Mouse (Mus musculus): Measurements from ENCODE around the gene Rabgap1l. TPM values are rescaled to one million over a fixed set of nuclear protein-coding genes. Genes with fewer than 3 reads are reported as not detected.

The Rabgap1l gene
- total RNA-seq, 2 experiments from 2014 or later, result 170 to 171 TPM

DNA sequence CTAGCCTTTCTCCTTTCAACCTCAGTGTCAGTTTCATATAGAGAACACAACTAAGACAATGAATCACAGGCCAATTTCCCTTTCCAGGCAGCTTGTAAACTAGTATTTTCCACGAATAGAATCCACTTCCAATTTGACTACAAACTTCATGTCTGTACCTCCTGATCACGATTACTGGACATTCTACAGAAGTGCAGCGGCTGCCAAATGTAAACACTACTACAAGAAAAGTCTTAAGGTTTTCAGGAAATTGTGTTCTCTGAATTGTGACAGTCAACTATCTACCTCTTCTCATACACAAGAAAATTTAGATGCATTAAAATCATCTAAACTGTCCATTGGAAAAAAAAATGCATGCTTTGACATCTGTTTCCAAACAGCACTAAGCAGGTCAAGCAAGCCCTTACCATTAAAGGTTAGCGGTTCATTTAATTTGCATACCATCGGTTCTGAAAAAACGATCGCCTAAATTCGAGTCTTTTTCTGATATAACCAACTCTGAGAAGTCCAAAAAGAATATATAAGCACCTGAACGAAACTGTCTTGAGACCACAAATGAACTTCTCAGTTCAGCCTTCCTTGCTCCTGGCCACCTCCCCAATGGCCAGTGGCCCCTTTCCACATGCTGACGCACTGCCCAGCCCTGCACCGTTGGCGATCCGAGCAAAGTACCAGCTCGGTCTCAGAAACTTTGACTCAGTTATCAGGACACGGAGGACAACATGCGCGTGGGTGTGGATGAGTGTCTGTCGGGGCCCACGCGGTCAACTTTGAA is 1.4 kb downstream of the Rabgap1l start:
- intact Hi-C loops (cut with DNase I), result loop anchor here (5.0 kb wide), 1 partner anchor 116 kb away; the partner anchor contains the start of gene Rc3h1

DNA sequence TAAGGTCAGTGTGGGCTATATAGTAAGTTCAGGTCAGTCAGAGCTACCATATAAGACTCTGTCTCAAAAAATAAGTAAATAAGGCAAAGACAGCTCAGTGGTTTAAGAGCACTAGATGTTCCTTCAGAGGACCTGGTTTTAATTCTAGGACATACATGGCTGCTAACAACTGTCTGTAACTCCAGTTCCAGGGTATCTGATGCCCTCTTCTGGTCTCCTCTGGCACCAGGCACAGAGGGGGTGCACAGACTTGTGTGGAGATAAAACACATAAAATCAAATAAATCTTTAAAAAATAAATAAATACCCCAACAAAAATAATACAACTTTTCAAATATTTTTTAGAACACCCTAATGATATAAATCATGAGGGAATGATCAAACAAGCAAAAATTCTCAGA is 2.4 kb downstream of the Rabgap1l start:
- DNase-seq (ENCODE audit: low spot score in 2 of 2), result no peak
- intact Hi-C loops (cut with DNase I), result loop anchor here (5.0 kb wide), 1 partner anchor 117 kb away; the partner anchor contains the start of gene Rc3h1

More for the DNA sequence above, 1.4 kb downstream of the Rabgap1l start:
- no peak for DNase-seq (ENCODE audit: low spot score in 2 of 2)

DNA sequence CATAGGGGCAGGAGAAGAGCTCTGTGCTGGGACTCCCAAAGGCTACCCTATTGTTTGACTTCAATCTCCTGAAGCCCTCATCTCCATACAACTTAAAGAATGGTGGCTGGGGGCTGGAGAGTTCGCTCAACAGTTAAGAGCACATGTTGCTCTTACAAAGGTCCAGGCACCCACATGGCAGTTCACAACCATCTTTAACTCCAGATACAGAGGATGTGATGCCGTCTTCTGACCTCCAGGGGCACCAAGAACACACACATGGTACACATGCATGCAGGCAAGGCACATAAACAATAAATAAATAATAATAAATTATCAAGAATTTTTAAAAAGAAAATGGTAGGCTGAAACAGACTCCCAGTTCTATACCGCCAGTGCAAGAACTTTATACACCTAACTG is 3.1 kb downstream of the Rabgap1l start:
- intact Hi-C loops (cut with DNase I), result loop anchor here (5.0 kb wide), 1 partner anchor 117 kb away; the partner anchor contains the start of gene Rc3h1
- no peak for DNase-seq (ENCODE audit: low spot score in 2 of 2)

DNA sequence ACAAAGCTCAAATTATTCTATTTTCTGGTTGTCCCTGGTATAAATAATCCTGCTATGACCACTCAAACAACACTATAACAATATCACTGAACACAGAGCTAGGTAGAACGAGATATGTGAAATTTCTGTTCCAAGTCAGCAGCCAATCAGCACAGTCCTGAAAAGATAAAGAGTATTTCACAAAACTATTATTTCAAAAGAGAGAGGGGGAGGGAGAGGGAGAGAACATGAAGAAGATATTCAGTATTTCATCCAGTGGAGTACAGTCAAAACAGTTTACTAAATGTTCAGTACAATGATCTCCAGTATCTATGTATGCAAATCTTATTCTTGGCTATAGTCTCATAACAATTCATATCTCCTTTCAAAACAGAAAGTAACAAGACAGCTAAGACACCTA is 5.1 kb downstream of the Rabgap1l start:
- no peak for DNase-seq (ENCODE audit: low spot score in 2 of 2)
- intact Hi-C loops (cut with DNase I), result no loop called here

DNA sequence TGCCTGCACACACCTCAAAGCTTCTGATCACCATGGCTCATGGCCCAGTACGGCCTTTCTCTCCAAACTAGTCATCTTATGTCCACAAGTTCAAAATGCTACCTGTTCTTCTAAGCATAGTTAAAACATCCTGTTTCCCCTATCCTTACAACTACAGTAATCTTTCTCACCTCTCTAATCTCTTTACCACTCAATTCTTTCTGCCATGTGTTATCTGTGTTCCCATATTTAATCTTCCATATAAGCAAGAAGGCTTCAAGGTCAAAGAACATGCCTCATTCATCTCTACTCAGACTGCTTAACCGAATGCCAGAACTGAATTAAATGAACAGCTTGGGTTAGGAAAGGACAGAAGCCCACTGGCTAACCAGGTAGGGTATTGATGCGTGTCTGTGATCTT is 5.8 kb downstream of the Rabgap1l start:
- DNase-seq (ENCODE audit: low spot score in 2 of 2), result no peak
- intact Hi-C loops (cut with DNase I), result no loop called here

DNA sequence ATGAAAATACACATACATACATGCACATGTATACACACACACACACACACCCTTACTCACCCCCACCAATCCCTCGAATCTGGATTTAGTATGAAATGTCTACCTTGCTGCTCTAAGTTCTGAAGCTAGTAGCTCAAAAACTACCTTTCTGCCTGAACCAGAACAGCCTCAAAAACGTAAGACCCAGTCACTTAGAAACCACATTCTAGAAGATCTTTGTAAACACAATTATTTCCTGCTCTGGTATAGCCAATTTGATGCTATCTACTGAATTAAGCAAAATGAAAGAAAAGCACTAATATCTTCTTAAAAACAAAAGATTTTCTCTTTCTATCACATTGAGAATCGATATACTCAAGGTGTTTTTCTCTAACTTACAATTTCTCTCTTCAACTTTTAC is 6.4 kb downstream of the Rabgap1l start:
- no peak for DNase-seq (ENCODE audit: low spot score in 2 of 2)
- intact Hi-C loops (cut with DNase I), result no loop called here

DNA sequence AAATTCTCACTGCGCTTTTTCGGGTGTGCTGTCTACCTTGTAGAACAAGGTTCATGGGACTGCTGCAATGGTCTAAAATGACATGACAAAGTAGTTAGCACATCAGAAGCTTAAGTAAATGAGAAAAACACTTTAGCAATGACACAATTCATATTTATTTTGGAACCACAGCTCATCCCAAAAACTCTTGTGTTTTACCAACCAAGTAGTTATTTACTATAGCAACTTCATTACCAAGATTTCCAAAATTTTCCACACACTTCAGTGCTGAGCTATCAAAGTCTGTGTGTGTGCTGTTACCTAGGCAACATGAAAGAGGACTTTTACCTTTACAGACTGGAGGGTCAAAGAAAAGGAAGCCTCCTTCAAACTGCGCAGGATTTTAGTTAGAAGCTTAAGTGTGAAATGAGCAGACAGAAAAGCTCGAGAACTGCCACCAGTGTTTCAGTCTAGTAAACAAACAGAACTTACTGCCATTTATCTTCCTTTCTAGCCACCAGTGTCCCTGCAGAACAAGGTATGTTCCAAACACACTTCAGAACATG is 7.3 kb downstream of the Rabgap1l start:
- intact Hi-C loops (cut with DNase I), result no loop called here
- no peak for DNase-seq (ENCODE audit: low spot score in 2 of 2)

DNA sequence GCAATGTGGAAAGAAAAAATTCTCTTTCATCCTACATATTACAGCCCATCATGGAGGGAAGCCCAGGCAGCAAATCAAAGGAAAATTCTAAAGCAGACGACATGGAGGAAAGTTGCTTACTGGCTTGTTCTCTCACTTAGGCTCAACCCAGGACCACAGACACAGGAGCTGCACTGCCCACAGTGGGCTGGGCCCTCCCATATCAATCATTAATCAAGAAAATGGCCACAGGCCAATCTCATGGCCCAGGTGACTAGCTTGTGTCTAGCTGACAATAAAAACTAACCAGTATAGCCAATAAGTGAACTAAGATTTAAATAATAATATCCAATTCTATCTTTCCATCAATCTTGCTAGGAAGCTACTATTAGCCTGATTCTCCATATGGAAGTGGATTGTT is 8.9 kb downstream of the Rabgap1l start:
- intact Hi-C loops (cut with DNase I), result no loop called here
- DNase-seq (ENCODE audit: low spot score in 2 of 2), result no peak

DNA sequence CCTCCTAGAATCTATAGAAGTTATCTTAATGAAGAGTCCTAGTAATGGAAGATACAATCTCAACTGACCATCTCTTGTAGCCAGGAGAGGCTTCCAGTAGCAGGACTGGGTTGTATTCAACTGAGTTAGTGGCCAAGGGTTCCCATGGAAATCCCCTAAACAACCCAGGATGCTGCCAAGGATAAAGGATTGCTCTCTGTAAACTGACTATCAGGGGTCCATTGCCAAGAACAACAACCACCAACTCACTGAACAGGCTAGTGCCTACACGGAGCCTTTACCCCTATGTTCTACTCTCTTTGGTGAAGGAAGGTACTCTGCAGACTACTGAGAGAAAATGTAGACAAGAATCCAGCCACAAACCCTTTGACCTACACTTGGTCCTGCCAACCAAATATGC is 18.8 kb downstream of the Rabgap1l start:
- DNase-seq (ENCODE audit: low spot score in 2 of 2), result no peak
- intact Hi-C loops (cut with DNase I), result no loop called here

DNA sequence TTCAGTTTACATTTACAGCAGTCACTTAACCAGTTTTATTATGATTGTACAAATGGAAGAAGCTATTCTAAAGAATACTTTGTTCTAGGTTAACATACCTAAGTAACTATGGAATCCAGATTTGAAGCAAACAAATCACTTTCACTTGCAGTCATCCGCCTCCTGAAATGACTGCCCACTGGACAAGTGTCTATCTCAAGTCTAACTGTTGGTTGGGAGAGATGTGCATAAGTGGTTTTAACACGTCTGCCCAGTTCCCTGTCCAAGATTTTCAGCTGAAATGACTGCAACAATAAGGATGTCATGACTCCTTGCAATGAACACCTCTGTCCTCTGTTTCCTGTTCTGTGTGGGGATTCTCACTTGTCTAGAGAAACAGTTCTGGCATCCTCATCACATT is 27.4 kb downstream of the Rabgap1l start:
- intact Hi-C loops (cut with DNase I), result no loop called here
- DNase-seq (ENCODE audit: low spot score in 2 of 2), result no peak

DNA sequence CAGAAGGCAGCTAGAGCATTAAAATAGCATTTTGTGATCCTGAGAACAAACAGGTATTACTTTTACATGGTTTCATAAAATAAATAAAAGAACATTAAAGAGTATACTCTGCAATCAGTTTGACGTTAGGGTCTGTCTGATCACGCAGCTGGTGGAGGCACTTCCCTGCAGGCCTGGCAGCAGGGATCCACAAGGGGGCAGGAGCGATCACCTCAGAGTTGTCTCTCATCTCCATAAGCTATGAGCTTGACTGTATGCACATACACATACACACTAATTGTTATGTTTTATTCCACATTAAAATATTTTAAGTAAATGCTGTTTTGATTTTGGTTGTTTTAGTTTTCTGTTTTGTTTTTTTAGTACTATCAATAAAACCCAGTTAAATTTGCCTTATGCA is 34.8 kb downstream of the Rabgap1l start:
- DNase-seq (ENCODE audit: low spot score in 2 of 2), result peak; percentile 33 to 41
- intact Hi-C loops (cut with DNase I), result no loop called here

DNA sequence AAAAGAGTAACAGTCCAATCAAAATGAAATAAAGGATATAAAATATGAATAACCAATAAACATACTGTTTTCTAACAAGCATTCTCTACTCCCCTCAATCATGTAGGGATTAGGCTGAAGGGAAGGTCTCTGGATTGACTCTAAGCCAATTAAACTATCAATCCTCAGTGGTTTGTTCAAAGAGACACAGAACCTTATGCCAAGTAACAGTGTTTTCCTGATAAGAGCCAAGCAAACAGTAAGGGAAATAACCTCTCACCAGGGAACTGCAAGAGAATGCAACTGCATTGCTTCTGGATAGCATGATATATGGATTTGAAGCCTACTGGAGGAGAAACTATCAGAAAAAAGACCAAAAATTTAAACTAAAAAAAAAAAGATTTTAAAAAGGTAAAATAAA is 37.7 kb downstream of the Rabgap1l start:
- intact Hi-C loops (cut with DNase I), result no loop called here
- no peak for DNase-seq (ENCODE audit: low spot score in 2 of 2)

DNA sequence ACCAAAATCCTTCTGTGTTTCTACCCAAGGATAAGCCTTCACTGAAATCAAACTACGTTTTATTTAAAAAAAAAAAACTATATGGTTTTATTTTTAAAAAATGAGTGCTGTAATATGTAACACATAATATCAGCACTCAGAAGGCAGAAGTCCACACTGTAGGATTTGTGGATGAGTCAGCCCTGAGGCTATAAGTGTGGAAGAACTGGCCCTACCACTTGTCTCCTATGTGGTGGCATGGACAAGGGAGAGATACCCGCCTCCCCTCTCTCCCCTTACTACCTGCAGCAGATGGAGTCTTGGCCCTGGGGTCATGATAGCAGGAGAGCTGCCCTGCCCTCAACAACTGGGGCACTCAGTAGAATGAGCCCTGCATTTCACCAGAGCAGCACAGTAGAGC is 42.4 kb downstream of the Rabgap1l start:
- DNase-seq (ENCODE audit: low spot score in 2 of 2), result no peak
- intact Hi-C loops (cut with DNase I), result no loop called here

DNA sequence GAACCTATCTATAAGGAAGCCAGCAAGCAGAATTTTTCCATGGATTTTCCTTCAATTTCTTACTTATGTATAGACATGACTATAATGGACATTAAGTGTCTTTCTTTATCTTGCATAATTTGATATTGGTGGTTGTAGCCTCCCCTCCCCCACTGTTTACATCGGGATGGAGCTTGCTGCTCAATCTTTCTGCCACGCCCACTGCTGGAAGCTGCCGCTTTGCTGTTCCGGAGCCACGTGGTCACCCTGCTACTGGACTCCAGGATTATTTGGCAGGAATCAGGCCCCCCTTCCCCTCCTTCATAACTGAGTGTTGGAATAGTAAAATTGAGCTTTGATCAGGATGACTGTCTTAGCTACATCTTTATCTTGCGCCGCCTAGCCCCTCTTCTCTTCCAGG is 46.2 kb downstream of the Rabgap1l start:
- DNase-seq (ENCODE audit: low spot score in 2 of 2), result no peak
- intact Hi-C loops (cut with DNase I), result loop anchor here (10.0 kb wide), 1 partner anchor 288 kb away; the partner anchor contains the start of gene Zbtb37

DNA sequence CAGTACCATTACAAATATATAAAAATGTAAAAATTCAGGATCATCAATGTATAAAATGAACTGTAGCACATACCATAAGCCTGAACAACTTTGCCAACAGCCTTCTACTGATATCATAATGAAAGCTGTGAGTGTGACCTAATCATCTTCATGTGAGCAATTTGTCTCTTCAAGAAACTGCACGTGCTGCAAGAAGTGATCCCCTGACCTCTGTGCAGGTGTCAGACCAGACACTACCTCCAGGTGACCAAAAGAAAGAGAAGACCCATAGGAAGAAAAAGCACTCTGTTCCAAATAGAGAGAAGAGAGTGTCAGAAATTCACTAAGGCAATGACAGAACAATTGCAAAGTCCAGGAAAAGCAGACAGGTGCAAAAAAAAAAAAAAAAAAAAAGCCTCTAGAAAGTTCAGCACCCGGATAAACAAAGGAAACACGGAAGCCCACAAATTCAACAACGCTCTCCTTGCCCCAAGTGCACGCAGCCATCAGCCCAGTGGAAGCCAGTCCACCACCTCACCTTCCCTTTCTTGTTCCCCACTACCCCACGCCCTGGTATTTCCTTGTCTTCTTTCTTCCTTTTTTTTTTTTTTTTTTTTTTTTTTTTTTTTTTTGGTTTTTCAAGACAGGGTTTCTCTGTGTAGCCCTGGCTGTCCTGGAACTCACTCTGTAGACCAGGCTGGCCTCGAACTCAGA is 47.6 kb downstream of the Rabgap1l start:
- no peak for DNase-seq (ENCODE audit: low spot score in 2 of 2)
- intact Hi-C loops (cut with DNase I), result loop anchor here (2.0 to 10.0 kb wide), 2 partner anchors 117 to 289 kb away; partner anchors contain the start of gene Zbtb37

DNA sequence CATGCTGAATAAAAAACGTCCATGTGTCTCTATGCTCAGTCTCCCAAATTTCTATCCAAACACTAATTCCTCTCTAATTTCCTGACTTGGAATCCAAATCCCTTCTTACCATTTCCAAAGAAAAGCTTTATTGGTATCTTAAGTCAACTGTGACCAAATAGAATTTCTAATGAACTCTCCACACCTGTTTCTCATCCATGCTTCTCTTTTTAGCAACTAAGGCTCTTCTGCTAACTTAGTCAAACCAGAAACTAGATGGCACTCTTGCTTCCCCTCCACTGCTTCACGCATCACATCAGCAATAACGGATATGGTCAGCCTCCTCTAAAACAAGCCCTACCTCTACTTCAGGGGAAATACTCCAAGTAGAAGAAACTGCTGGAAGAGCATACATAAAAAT is 49.0 kb downstream of the Rabgap1l start:
- intact Hi-C loops (cut with DNase I), result loop anchor here (2.0 to 10.0 kb wide), 3 partner anchors 119 to 291 kb away; partner anchors contain the start of gene Zbtb37

DNA sequence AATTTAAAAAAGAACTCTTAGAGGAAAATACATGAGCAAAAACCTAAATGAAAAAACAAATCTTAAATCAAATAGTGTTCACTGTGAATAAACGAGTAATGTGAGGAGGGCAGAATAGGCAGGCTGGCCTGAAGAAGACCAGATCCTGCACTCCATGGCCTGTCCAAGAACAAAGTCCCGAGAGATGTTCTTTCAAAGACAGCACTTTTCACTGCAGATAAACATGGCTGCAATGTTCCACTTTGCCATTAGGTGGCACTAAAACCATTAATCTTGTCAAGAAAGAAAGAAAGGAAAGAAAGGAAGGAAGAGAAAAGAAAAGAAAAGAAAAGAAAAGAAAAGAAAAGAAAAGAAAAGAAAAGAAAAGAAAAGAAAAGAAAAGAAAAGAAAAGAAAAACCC is 49.8 kb downstream of the Rabgap1l start:
- DNase-seq (ENCODE audit: low spot score in 2 of 2), result peak; percentile 30 to 78
- intact Hi-C loops (cut with DNase I), result loop anchor here (5.0 to 10.0 kb wide), 2 partner anchors 189 to 292 kb away; partner anchors contain the start of gene Zbtb37

More for the DNA sequence above, 49.0 kb downstream of the Rabgap1l start:
- no peak for DNase-seq (ENCODE audit: low spot score in 2 of 2)

DNA sequence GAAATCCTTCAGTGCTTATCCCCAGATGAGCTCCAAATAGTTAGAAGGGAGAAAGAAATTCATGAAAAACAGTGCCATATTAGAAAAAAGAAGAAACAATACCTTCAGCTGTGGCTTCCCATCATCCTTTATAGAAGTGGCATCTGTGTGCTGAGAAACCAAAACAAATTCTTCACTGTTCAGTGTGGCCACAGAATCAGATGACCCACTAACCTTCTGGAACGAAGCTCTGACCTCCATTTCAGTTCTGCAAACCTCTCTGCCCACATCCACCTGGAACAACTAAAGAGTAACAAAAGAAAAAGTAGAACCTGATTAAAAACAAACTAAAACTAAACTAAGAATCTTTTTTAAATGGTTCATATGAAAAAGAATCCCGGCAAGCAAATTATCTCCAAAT is 52.4 kb downstream of the Rabgap1l start:
- DNase-seq (ENCODE audit: low spot score in 2 of 2), result no peak
- intact Hi-C loops (cut with DNase I), result loop anchor here (5.0 to 10.0 kb wide), 2 partner anchors 192 to 294 kb away; partner anchors contain the start of gene Zbtb37

DNA sequence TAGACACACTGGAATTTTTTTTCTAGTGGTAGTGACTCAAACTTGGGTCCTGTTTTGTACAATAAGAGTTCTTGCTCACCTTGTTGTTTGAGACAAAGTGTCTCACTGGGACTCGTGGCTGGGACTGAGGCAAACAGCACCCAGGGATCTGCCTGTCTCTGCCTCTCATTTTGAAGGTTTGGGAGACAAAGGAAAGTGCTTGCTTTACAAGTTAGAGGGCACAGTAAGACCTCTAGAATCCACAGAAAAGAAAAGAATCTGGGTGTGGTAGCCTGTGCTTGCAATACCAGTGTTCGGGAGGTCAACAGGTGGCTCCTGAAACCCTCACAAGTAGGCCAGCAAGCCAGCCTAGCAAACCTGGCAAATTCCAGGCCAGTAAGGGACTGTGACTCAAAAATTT is 58.3 kb downstream of the Rabgap1l start:
- DNase-seq (ENCODE audit: low spot score in 2 of 2), result no peak
- intact Hi-C loops (cut with DNase I), result no loop called here

DNA sequence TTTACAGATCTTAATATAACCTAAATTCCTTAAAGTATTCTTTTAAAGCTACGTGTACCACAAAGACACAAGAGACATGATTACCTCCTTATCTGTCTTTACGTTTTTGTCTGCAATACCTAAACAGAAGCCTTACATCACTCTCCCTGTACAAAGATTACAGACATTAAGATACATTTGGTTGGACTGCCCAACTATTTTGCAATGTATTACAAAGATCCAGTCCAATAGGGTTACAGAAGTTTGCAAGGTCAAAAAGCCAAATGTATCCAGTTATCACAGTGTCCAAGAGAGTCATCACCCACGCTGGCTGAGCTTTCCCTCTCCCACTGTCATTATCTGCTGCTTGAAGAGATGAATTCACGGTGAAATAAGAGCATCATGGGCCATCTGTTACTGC is 63.1 kb downstream of the Rabgap1l start:
- DNase-seq (ENCODE audit: low spot score in 2 of 2), result no peak
- intact Hi-C loops (cut with DNase I), result no loop called here

Data from left cerebral cortex, postnatal 14 days (tissue).